Mouse (Mus musculus) MEL (cell line): ENCODE measurements around the gene Gm20388. TPM values are rescaled to one million over a fixed set of nuclear protein-coding genes. Genes with fewer than 3 reads are reported as not detected.

Experiments
- DNase-seq: peaks from one replicate; pipeline ENCODE4 v3.0.0; 2011; ENCODE audit warnings: low read depth, low spot score
- H3K27ac ChIP-seq: 2 replicates; pipeline ENCODE4 v1.5.1; 2012; ENCODE audit warnings: low read depth, mild to moderate bottlenecking, control low read depth, low read length, moderate library complexity; ENCODE audit not compliant: control insufficient read depth
- H3K27me3 ChIP-seq, 2 experiments: fragments of 150-350 bp in 1 of 2; sonication (generic) in 1 of 2; 2 replicates each; pipeline ENCODE4 v1.6.1; 2012; ENCODE audit warnings: low read length in 2 of 2, mild to moderate bottlenecking in 2 of 2, improper control_type of control experiment in 1 of 2, moderate library complexity in 1 of 2; ENCODE audit not compliant: insufficient read depth in 2 of 2, control insufficient read depth in 1 of 2
- H3K36me3 ChIP-seq, 2 experiments: 2 replicates each; pipeline ENCODE4 v1.6.1; 2012 to 2014; ENCODE audit warnings: low read length in 2 of 2, improper control_type of control experiment in 1 of 2, inconsistent platforms in 1 of 2, mild to moderate bottlenecking in 1 of 2; ENCODE audit not compliant: insufficient read depth in 2 of 2, control insufficient read depth in 1 of 2
- H3K4me1 ChIP-seq, 2 experiments: fragments of 150-350 bp in 1 of 2; sonication (generic) in 1 of 2; 2 replicates each; pipeline ENCODE4 v1.6.1; 2012; ENCODE audit warnings: low read length in 2 of 2, improper control_type of control experiment in 1 of 2, mild to moderate bottlenecking in 1 of 2; ENCODE audit not compliant: insufficient read depth in 2 of 2, control insufficient read depth in 1 of 2
- H3K4me3 ChIP-seq, 2 experiments: fragments of 150-350 bp in 1 of 2; sonication (generic) in 1 of 2; 2 replicates each; pipeline ENCODE4 v1.5.1; 2012; ENCODE audit warnings: low read depth in 2 of 2, low read length in 2 of 2, mild to moderate bottlenecking in 2 of 2, moderate library complexity in 2 of 2, control low read depth in 1 of 2, improper control_type of control experiment in 1 of 2; ENCODE audit not compliant: control insufficient read depth in 1 of 2, insufficient read depth in 1 of 2
- H3K79me2 ChIP-seq: 2 replicates; pipeline ENCODE4 v1.6.1; 2012; ENCODE audit warnings: mild to moderate bottlenecking, low read length, moderate library complexity; ENCODE audit not compliant: control insufficient read depth, poor library complexity, insufficient read depth
- H3K9ac ChIP-seq: 2 replicates; pipeline ENCODE4 v1.6.1; 2012; ENCODE audit warnings: low read depth, mild to moderate bottlenecking, control low read depth, low read length, moderate library complexity; ENCODE audit not compliant: control insufficient read depth, poor library complexity, severe bottlenecking
- H3K9me3 ChIP-seq: fragments of 150-350 bp; sonication (generic); replicated peaks from 2 replicates; pipeline ENCODE4 v1.6.1; 2012; ENCODE audit warnings: mild to moderate bottlenecking, low read length, improper control_type of control experiment, moderate library complexity; ENCODE audit not compliant: insufficient read depth
- BHLHE40 ChIP-seq: IDR thresholded peaks from 2 replicates; pipeline ENCODE4 v1.6.1; 2012; ENCODE audit warnings: low read depth, mild to moderate bottlenecking, inconsistent platforms, low read length, improper control_type of control experiment, borderline replicate concordance
- CHD1 ChIP-seq: IDR thresholded peaks from 2 replicates; pipeline ENCODE4 v1.6.1; 2012; ENCODE audit warnings: low read depth, mild to moderate bottlenecking, inconsistent platforms, low read length, improper control_type of control experiment
- ELF1 ChIP-seq: IDR thresholded peaks from 2 replicates; pipeline ENCODE4 v1.6.1; 2014; ENCODE audit warnings: low read depth, mild to moderate bottlenecking, inconsistent platforms, low read length, improper control_type of control experiment, moderate library complexity
- ETS1 ChIP-seq: IDR thresholded peaks from 2 replicates; pipeline ENCODE4 v1.6.1; 2012; ENCODE audit warnings: low read depth, mild to moderate bottlenecking, inconsistent platforms, low read length, improper control_type of control experiment, moderate library complexity
- GABPA ChIP-seq: IDR thresholded peaks from 2 replicates; pipeline ENCODE4 v1.6.1; 2012; ENCODE audit warnings: low read depth, mild to moderate bottlenecking, inconsistent platforms, low read length, improper control_type of control experiment, moderate library complexity
- GATA1 ChIP-seq: IDR thresholded peaks from 2 replicates; pipeline ENCODE4 v1.6.1; 2011; ENCODE audit warnings: low read depth, low read length, improper control_type of control experiment
- HCFC1 ChIP-seq: IDR thresholded peaks from 2 replicates; pipeline ENCODE4 v1.6.1; 2012; ENCODE audit warnings: low read depth, mild to moderate bottlenecking, inconsistent platforms, low read length, improper control_type of control experiment, moderate library complexity
- JUND ChIP-seq: IDR thresholded peaks from 2 replicates; pipeline ENCODE4 v1.6.1; 2011; ENCODE audit warnings: low read depth, mild to moderate bottlenecking, improper control_type of control experiment, low read length
- MXI1 ChIP-seq: IDR thresholded peaks from 2 replicates; pipeline ENCODE4 v1.6.1; 2011; ENCODE audit warnings: mild to moderate bottlenecking, low read depth, low read length, improper control_type of control experiment
- MYB ChIP-seq: IDR thresholded peaks from 2 replicates; pipeline ENCODE4 v1.6.1; 2011; ENCODE audit warnings: mild to moderate bottlenecking, low read depth, low read length, improper control_type of control experiment
- MYC ChIP-seq: IDR thresholded peaks from 2 replicates; pipeline ENCODE4 v1.6.1; 2011; ENCODE audit warnings: low read depth, mild to moderate bottlenecking, low read length, improper control_type of control experiment, moderate library complexity
- NELFE ChIP-seq: IDR thresholded peaks from 2 replicates; pipeline ENCODE4 v1.6.1; 2011; ENCODE audit warnings: low read depth, low read length, improper control_type of control experiment
- NRF1 ChIP-seq: IDR thresholded peaks from 2 replicates; pipeline ENCODE4 v1.6.1; 2014; ENCODE audit warnings: low read depth, mild to moderate bottlenecking, inconsistent platforms, low read length, improper control_type of control experiment, moderate library complexity; ENCODE audit not compliant: poor library complexity, insufficient read depth, severe bottlenecking
- POLR2A ChIP-seq, 2 experiments: IDR thresholded peaks; 2 replicates each; pipeline ENCODE4 v1.6.1; 2011 to 2012; ENCODE audit warnings: low read length in 2 of 2, mild to moderate bottlenecking in 2 of 2, control low read depth in 1 of 2, improper control_type of control experiment in 1 of 2, low read depth in 1 of 2, moderate library complexity in 1 of 2; ENCODE audit not compliant: control insufficient read depth in 1 of 2, insufficient read depth in 1 of 2, poor library complexity in 1 of 2
- POLR2AphosphoS5 ChIP-seq: IDR thresholded peaks from 2 replicates; pipeline ENCODE4 v1.6.1; 2012; ENCODE audit warnings: low read depth, borderline replicate concordance, mild to moderate bottlenecking, inconsistent platforms, low read length, moderate library complexity, mixed read lengths
- RAD21 ChIP-seq: IDR thresholded peaks from 2 replicates; pipeline ENCODE4 v1.6.1; 2011; ENCODE audit warnings: mild to moderate bottlenecking, low read depth, low read length, improper control_type of control experiment
- RCOR1 ChIP-seq: IDR thresholded peaks from 2 replicates; pipeline ENCODE4 v1.6.1; 2012; ENCODE audit warnings: low read depth, mild to moderate bottlenecking, inconsistent platforms, low read length, improper control_type of control experiment
- TBP ChIP-seq: IDR thresholded peaks from 2 replicates; pipeline ENCODE4 v1.8.0; 2011; ENCODE audit warnings: low read depth, low read length, improper control_type of control experiment
- ZMIZ1 ChIP-seq: IDR thresholded peaks from 2 replicates; pipeline ENCODE4 v1.6.1; 2012; ENCODE audit warnings: low read depth, mild to moderate bottlenecking, inconsistent platforms, low read length, improper control_type of control experiment, moderate library complexity
- polyA plus RNA-seq, 2 experiments: library from polyadenylated mRNA; stranded (reverse) in 1 of 2; unstranded in 1 of 2; fragments of >175 nt in 1 of 2; fragments of >200 nt in 1 of 2; gene quantifications; 2 replicates each; pipeline versions ENCODE4 v1.2.1 to v1.2.4; 2012; ENCODE audit warnings: low replicate concordance in 2 of 2, low read depth in 1 of 2; ENCODE audit not compliant: insufficient read length in 2 of 2, insufficient read depth in 1 of 2, missing spikeins in 1 of 2
- total RNA-seq: library from RNA; depleted of rRNA; stranded (reverse); fragments of 300-350 nt; gene quantifications from 2 replicates; pipeline ENCODE4 v1.2.3, GENCODE M21; 2012

The Gm20388 gene
- total and polyA plus RNA-seq, 3 experiments, result 11.1 to 17.8 TPM; not detected in 1

DNA sequence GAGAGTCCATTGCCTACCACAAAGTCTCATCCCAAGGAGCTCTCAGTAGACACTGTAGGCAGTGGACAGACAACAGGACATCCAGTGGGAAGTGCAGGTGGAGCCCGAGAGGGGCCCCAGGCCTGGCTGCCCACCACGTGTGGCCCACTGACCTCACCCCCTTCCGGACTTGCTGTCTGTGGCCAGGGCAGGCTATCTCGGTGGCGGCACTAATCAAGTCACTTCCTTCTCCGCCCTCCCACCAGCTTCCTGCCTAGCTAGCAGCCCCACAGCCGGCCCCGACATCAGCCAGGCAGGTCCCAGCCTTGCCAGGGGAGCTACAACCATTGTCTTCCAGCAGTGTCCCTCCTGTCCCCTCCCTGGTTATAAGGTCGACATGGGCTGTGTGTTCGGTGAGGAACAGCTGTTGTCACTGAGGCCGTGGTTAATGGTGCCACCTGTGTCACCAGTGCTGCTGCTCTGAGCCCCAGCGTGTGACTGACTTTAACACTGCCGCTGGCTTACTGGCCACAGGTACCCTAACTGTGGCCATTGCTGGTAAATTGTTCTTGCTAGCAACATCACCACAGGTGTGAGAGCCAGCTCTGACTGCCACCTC lies 2404.4 kb downstream of the Gm20388 start (continued):
- TF ChIP-seq ELF1, result no peak

- TF ChIP-seq JUND (no peak), MYC (no peak), POLR2AphosphoS5 (no peak), NRF1 (no peak), GABPA (no peak), RCOR1 (no peak), ELF1 (no peak), HCFC1 (no peak), GATA1 (no peak), TBP (no peak), CHD1 (no peak), ETS1 (no peak), ZMIZ1 (no peak), RAD21 (no peak), MXI1 (no peak), MYB (no peak), BHLHE40 (no peak), POLR2A (IDR thresholded peaks at IDR 0.05; ENCODE audit: control insufficient read depth in 1 of 2, insufficient read depth in 1 of 2, low read depth in 1 of 2, low read length in 2 of 2, poor library complexity in 1 of 2) (no peak), NELFE (no peak)
- no peak for DNase-seq
- H3K4me3 ChIP-seq, result no peak overlapping the region
- no peaks in the 10 kb centered on the region for H3K9me3 ChIP-seq
- peak overlapping the region; percentile 98 for H3K27ac ChIP-seq
- H3K9ac ChIP-seq, result no peak overlapping the region; the same call in 1 of the 2 replicates
- peaks cover 7% of the 10 kb centered on the region for H3K79me2 ChIP-seq
- no peaks in the 10 kb centered on the region for H3K27me3 ChIP-seq
- peaks cover 32 to 86% of the 10 kb centered on the region in 2 experiments for H3K4me1 ChIP-seq
- peaks cover 11 to 79% of the 10 kb centered on the region in 2 experiments for H3K36me3 ChIP-seq
Measured at GRCm38 (mm10) chr8:122316402-122316801, 2405.8 kb downstream of the Gm20388 start.
